Mouse (Mus musculus) heart, embryonic 14.5 days (tissue): ENCODE measurements around the gene Elp5. TPM values are rescaled to one million over a fixed set of nuclear protein-coding genes. Genes with fewer than 3 reads are reported as not detected.

Experiments used
- ATAC-seq: fragments of 200-750 bp; cut with Nextera tagmentation; 2 replicates; pipeline ENCODE4 v1.8.0; 2017; ENCODE audit warnings: low read depth, moderate TSS enrichment; ENCODE audit not compliant: insufficient number of reproducible peaks, insufficient read depth, low FRiP score
- H3K27ac ChIP-seq, 2 experiments: fragments of 200-500 bp in 1 of 2; fragments of 300-500 bp in 1 of 2; sonication (generic) in 1 of 2; replicated peaks in 1 of 2; 2 replicates each; pipeline ENCODE4 v1.5.1; 2012 to 2014; ENCODE audit warnings: low read depth in 2 of 2, low read length in 2 of 2, control low read depth in 1 of 2, mild to moderate bottlenecking in 1 of 2, mixed read lengths in 1 of 2; ENCODE audit not compliant: control insufficient read depth in 1 of 2, insufficient read depth in 1 of 2
- H3K27me3 ChIP-seq: fragments of 300-500 bp; sonication (generic); 2 replicates; pipeline ENCODE4 v1.6.1; 2014; ENCODE audit warnings: mild to moderate bottlenecking, low read length, control low read depth; ENCODE audit not compliant: control insufficient read depth, insufficient read depth
- H3K36me3 ChIP-seq: fragments of 300-500 bp; sonication (generic); 2 replicates; pipeline ENCODE4 v1.6.1; 2014; ENCODE audit warnings: mild to moderate bottlenecking, control low read depth, low read length, mixed read lengths; ENCODE audit not compliant: control insufficient read depth, insufficient read depth
- H3K4me1 ChIP-seq, 2 experiments: fragments of 200-500 bp in 1 of 2; fragments of 300-500 bp in 1 of 2; sonication (generic) in 1 of 2; 2 replicates each; pipeline ENCODE4 v1.6.1; 2012 to 2014; ENCODE audit warnings: low read length in 2 of 2, control low read depth in 1 of 2, mixed read lengths in 1 of 2; ENCODE audit not compliant: control insufficient read depth in 2 of 2, insufficient read depth in 2 of 2
- H3K4me2 ChIP-seq: fragments of 300-500 bp; sonication (generic); 2 replicates; pipeline ENCODE4 v1.6.1; 2014; ENCODE audit warnings: mild to moderate bottlenecking, low read length
- H3K4me3 ChIP-seq, 2 experiments: fragments of 200-500 bp in 1 of 2; fragments of 300-500 bp in 1 of 2; sonication (generic) in 1 of 2; 2 replicates each; pipeline ENCODE4 v1.5.1; 2012 to 2014; ENCODE audit warnings: low read length in 2 of 2, mild to moderate bottlenecking in 2 of 2, control low read depth in 1 of 2, low read depth in 1 of 2, moderate library complexity in 1 of 2; ENCODE audit not compliant: control insufficient read depth in 1 of 2, insufficient read depth in 1 of 2
- H3K9ac ChIP-seq: fragments of 300-500 bp; sonication (generic); 2 replicates; pipeline ENCODE4 v1.6.1; 2014; ENCODE audit warnings: mild to moderate bottlenecking, low read length
- H3K9me3 ChIP-seq: fragments of 300-500 bp; sonication (generic); 2 replicates; pipeline ENCODE4 v1.6.1; 2016; ENCODE audit warnings: low read length, control low read depth; ENCODE audit not compliant: control insufficient read depth
- WGBS: fragments of 180-500 bp; shearing (Covaris S2); extraction: QIAGEN DNeasy Blood & Tissue Kit; methylation state at CpG from one replicate; pipeline ENCODE4 v1.1.7; 2014; 5-methylcytosine and 5-hydroxymethylcytosine counted together
- polyA plus RNA-seq: library from polyadenylated mRNA; unstranded; fragments of >200 nt; fragmentation: Nextera tagmentation; extraction: Ambion mirVana; gene quantifications from 2 replicates; pipeline ENCODE4 v1.2.1, GENCODE M21; 2014

The Elp5 gene
- polyA plus RNA-seq, 1 experiment from 2014 or later = 114 TPM

- Histone ChIP-seq H3K27ac (no peak overlapping the region), H3K36me3 (peaks cover 7% of the 10 kb centered on the region), H3K4me3 (no peak overlapping the region), H3K9me3 (no peaks in the 10 kb centered on the region), H3K4me1 (peaks cover 9 to 20% of the 10 kb centered on the region in 2 experiments), H3K9ac (no peak overlapping the region), H3K4me2 (no peak overlapping the region), H3K27me3 (no peaks in the 10 kb centered on the region; the same call in 1 of the 2 replicates)
- no peak for ATAC-seq
- 37% methylated on average over 4 of the region's 4 CpGs for WGBS
These were observed 31.4 kb downstream of the Elp5 start for GRCm38 (mm10) chr11:69950807-69951459.

- Histone ChIP-seq H3K4me1 (peaks cover 9 to 20% of the 10 kb centered on the region in 2 experiments), H3K27ac (peak overlapping the region; percentile 73 to 96), H3K36me3 (peaks cover 28% of the 10 kb centered on the region), H3K4me2 (peak overlapping the region; percentile 83), H3K9ac (peak overlapping the region; percentile 75), H3K9me3 (no peaks in the 10 kb centered on the region), H3K27me3 (no peaks in the 10 kb centered on the region; the same call in 1 of the 2 replicates), H3K4me3 (peak overlapping the region; percentile 63 to 73)
- no peak for ATAC-seq
- WGBS = under 1% methylated on average over 14 of the region's 14 CpGs
These were observed 33.6 kb downstream of the Elp5 start for GRCm38 (mm10) chr11:69948763-69949150.

GRCm38 (mm10) chr11:69948066-69948762, 34.1 kb downstream of the Elp5 start, which contains the start of gene Slc2a4:
Gene Slc2a4 (minus strand): TSS chr11:69948188.
- under 1% methylated on average over 34 of the region's 34 CpGs for WGBS
- no peaks in the 10 kb centered on the region; the same call in 1 of the 2 replicates for H3K27me3 ChIP-seq
- peak within 1 kb of the TSS; percentile 83 for H3K4me2 ChIP-seq
- peak within 1 kb of the TSS; percentile 96 to 99 for H3K27ac ChIP-seq
- H3K9ac ChIP-seq = peak within 1 kb of the TSS; percentile 75
- H3K9me3 ChIP-seq = no peaks in the 10 kb centered on the region
- peaks cover 9 to 15% of the 10 kb centered on the region in 2 experiments for H3K4me1 ChIP-seq
- peak within 1 kb of the TSS; percentile 63 to 73 for H3K4me3 ChIP-seq
- peaks cover 33% of the 10 kb centered on the region for H3K36me3 ChIP-seq
- ATAC-seq = peak; percentile 92

- H3K9me3 ChIP-seq = no peaks in the 10 kb centered on the region
- peak overlapping the region; percentile 83 for H3K4me2 ChIP-seq
- ATAC-seq = peak; percentile 64
- H3K9ac ChIP-seq = peak overlapping the region; percentile 75
- peaks cover 9 to 13% of the 10 kb centered on the region in 2 experiments for H3K4me1 ChIP-seq
- peak overlapping the region; percentile 63 to 73 for H3K4me3 ChIP-seq
- 2% methylated on average over 29 of the region's 29 CpGs for WGBS
- no peaks in the 10 kb centered on the region; the same call in 1 of the 2 replicates for H3K27me3 ChIP-seq
- H3K36me3 ChIP-seq = peaks cover 40% of the 10 kb centered on the region
- H3K27ac ChIP-seq = peak overlapping the region; percentile 96 to 99
These were observed 34.8 kb downstream of the Elp5 start for GRCm38 (mm10) chr11:69947337-69948065.

- no peak for ATAC-seq
- Histone ChIP-seq H3K36me3 (peaks cover 45% of the 10 kb centered on the region), H3K9me3 (no peaks in the 10 kb centered on the region), H3K9ac (peak overlapping the region; percentile 75), H3K27me3 (no peaks in the 10 kb centered on the region), H3K4me2 (peak overlapping the region; percentile 83), H3K27ac (peak overlapping the region; percentile 96 to 99), H3K4me1 (peaks cover 9 to 13% of the 10 kb centered on the region in 2 experiments), H3K4me3 (peak overlapping the region; percentile 63 to 73; a peak in 2 of 4 replicates)
- WGBS = 82% methylated on average over 18 of the region's 18 CpGs
These were observed 36.1 kb downstream of the Elp5 start for GRCm38 (mm10) chr11:69945997-69946891.

GRCm38 (mm10) chr11:69945216-69945615, 37.1 kb downstream of the Elp5 start:
- H3K27ac ChIP-seq = no peak overlapping the region
- no peaks in the 10 kb centered on the region for H3K9me3 ChIP-seq
- H3K9ac ChIP-seq = no peak overlapping the region
- peaks cover 9 to 13% of the 10 kb centered on the region in 2 experiments for H3K4me1 ChIP-seq
- ATAC-seq = no peak
- no peak overlapping the region for H3K4me2 ChIP-seq
- H3K4me3 ChIP-seq = no peak overlapping the region
- WGBS = 74% methylated on average over 13 of the region's 13 CpGs
- no peaks in the 10 kb centered on the region for H3K27me3 ChIP-seq
- peaks cover 45% of the 10 kb centered on the region for H3K36me3 ChIP-seq
